Comparison of ENCODE assay signal across 8 mouse cellular contexts in the genomic region with DNA sequence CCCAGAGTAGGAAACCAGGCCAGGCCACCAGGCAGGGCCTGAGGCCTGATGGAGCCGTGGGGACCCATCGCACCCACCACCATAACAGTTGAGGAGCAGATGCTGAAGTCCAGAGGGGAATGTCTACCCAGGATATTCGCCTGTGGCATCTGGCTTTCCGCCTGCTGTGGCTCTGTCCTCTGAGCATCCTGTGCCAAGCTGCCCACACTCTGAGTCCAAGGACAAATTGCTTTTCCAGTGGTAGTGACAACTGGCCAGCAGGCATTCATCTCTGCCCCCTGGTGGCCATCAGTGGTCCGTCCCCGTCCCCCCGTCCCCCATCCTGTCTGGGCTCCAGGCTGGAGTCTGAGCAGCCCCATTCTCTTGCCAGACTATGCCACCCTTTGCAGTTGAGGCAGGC. TPM values are rescaled to one million over a fixed set of nuclear protein-coding genes. Genes with fewer than 3 reads are reported as not detected.
DNase-seq lines count a peak whose midpoint lies in the region; ATAC-seq and TF ChIP-seq lines count a peak whose summit lies in the region.

No protein-coding gene starts in this region.

- H3K4me1 ChIP-seq in forebrain, postnatal 0 days (ENCODE audit: insufficient read depth): peaks cover 14% of the 10 kb centered on the region; the same call in 1 of the 2 replicates
- H3K4me1 ChIP-seq in lung, postnatal 0 days (ENCODE audit: insufficient read depth, low read depth, low read length): no peaks in the 10 kb centered on the region; the same call in 1 of the 2 replicates
- no peaks in the 10 kb centered on the region for H3K4me1 ChIP-seq in stomach, embryonic 14.5 days (ENCODE audit: control insufficient read depth, insufficient read depth, low read length)

- 53% methylated on average over 7 of the region's 7 CpGs for WGBS in forebrain, postnatal 0 days
- 43% methylated on average over 7 of the region's 7 CpGs for WGBS in lung, postnatal 0 days
- WGBS in stomach, embryonic 14.5 days: 55% methylated on average over 7 of the region's 7 CpGs

- H3K27ac ChIP-seq in forebrain, postnatal 0 days (ENCODE audit: low read depth, low read length): no peak overlapping the region
- no peak overlapping the region for H3K27ac ChIP-seq in lung, postnatal 0 days (ENCODE audit: low read length)
- H3K27ac ChIP-seq in stomach, embryonic 14.5 days (ENCODE audit: low read length): no peak overlapping the region

- H3K4me2 ChIP-seq in forebrain, postnatal 0 days (ENCODE audit: low read depth): no peak overlapping the region
- no peak overlapping the region for H3K4me2 ChIP-seq in lung, postnatal 0 days (replicated peaks; ENCODE audit: low read depth, low read length)
- H3K4me2 ChIP-seq in stomach, embryonic 14.5 days (replicated peaks; ENCODE audit: low read depth, low read length): no peak overlapping the region

- no peaks in the 10 kb centered on the region; the same call in 1 of the 2 replicates for H3K36me3 ChIP-seq in forebrain, postnatal 0 days (ENCODE audit: insufficient read depth)
- H3K36me3 ChIP-seq in lung, postnatal 0 days (ENCODE audit: insufficient read depth, low read length): peaks cover 19% of the 10 kb centered on the region; the same call in 1 of the 2 replicates
- peaks cover 16% of the 10 kb centered on the region for H3K36me3 ChIP-seq in stomach, embryonic 14.5 days (ENCODE audit: control insufficient read depth, insufficient read depth, low read length)

- no peaks in the 10 kb centered on the region for H3K9me3 ChIP-seq in forebrain, postnatal 0 days (ENCODE audit: low read length)
- H3K9me3 ChIP-seq in lung, postnatal 0 days (ENCODE audit: low read length): no peaks in the 10 kb centered on the region
- no peaks in the 10 kb centered on the region for H3K9me3 ChIP-seq in stomach, embryonic 14.5 days (ENCODE audit: control insufficient read depth, low read depth, low read length)

- no peak overlapping the region for H3K9ac ChIP-seq in forebrain, postnatal 0 days
- H3K9ac ChIP-seq in lung, postnatal 0 days (replicated peaks; ENCODE audit: low read depth): no peak overlapping the region
- H3K9ac ChIP-seq in stomach, embryonic 14.5 days (replicated peaks; ENCODE audit: low read depth, low read length): no peak overlapping the region

- ATAC-seq in cerebellum, adult (ENCODE audit: insufficient number of reproducible peaks, low FRiP score, low TSS enrichment): no peak
- ATAC-seq in forebrain, postnatal 0 days: peak; percentile 21; the same call in 1 of the 2 replicates
- peak; percentile 67 for ATAC-seq in lung, postnatal 0 days
- 0 out of 2 replicates have a peak, but pooled peaks have one; percentile 14 for ATAC-seq in stomach, embryonic 14.5 days (ENCODE audit: insufficient number of reproducible peaks, insufficient read depth, low FRiP score, low read depth)

- H3K4me3 ChIP-seq in forebrain, postnatal 0 days (ENCODE audit: low read depth, low read length): no peak overlapping the region
- H3K4me3 ChIP-seq in lung, postnatal 0 days (ENCODE audit: low read depth, low read length): no peak overlapping the region
- H3K4me3 ChIP-seq in stomach, embryonic 14.5 days (ENCODE audit: low read depth, low read length): no peak overlapping the region

- peak; percentile 9 for DNase-seq in cerebellum, adult 11 months
- peak; percentile 48 to 76 for DNase-seq in urinary bladder, postnatal 4 days (ENCODE audit: low spot score in 2 of 2)
- DNase-seq in urinary bladder, adult 2 months (ENCODE audit: low spot score): no peak
- peak; percentile 52 for DNase-seq in forebrain, postnatal 0 days
- DNase-seq in kidney, adult 9 months: peak; percentile 87
- DNase-seq in lung, postnatal 0 days (ENCODE audit: low spot score): peak; percentile 71

- no peak for TF ChIP-seq EP300 in lung, postnatal 0 days (IDR thresholded peaks at IDR 0.05)

- peak; percentile 75 for TF ChIP-seq CTCF in forebrain, postnatal 0 days (IDR thresholded peaks at IDR 0.05; ENCODE audit: low read depth)
- TF ChIP-seq CTCF in lung, postnatal 0 days (IDR thresholded peaks at IDR 0.05): peak; percentile 93

- no peaks in the 10 kb centered on the region for H3K27me3 ChIP-seq in forebrain, postnatal 0 days (ENCODE audit: insufficient read depth, low read length)
- H3K27me3 ChIP-seq in lung, postnatal 0 days (replicated peaks; ENCODE audit: insufficient read depth, low read length): no peaks in the 10 kb centered on the region
- H3K27me3 ChIP-seq in stomach, embryonic 14.5 days (ENCODE audit: control insufficient read depth, insufficient read depth, low read length): no peaks in the 10 kb centered on the region

RNA-seq across cellular contexts. Expression of a gene that starts 23.0 kb away (rescaled TPM):
- polyA plus RNA-seq in urinary bladder, adult 2 months (2012; rRNA removed): 25.3 and 25.4 TPM in 2 replicates
- total RNA-seq in forebrain, postnatal 0 days (2014; rRNA removed): 3.3 and 6.5 TPM in 2 replicates
- polyA plus RNA-seq in forebrain, postnatal 0 days (2015; fragmentation: Nextera tagmentation; extraction: Ambion mirVana): 2.7 and 3.8 TPM in 2 replicates
- polyA plus RNA-seq in lung, postnatal 0 days (2015; fragmentation: Nextera tagmentation; extraction: Ambion mirVana): 16.6 and 20.0 TPM in 2 replicates
- 31.6 and 37.9 TPM in 2 replicates for polyA plus RNA-seq in stomach, embryonic 14.5 days (2014; fragmentation: Nextera tagmentation; extraction: Ambion mirVana)
